Mouse (Mus musculus) limb, embryonic 11.5 days (tissue): ENCODE data around the gene Hydin. TPM values are rescaled to one million over a fixed set of nuclear protein-coding genes. Genes with fewer than 3 reads are reported as not detected.

Experiments used
- ATAC-seq: fragments of 200-750 bp; cut with Nextera tagmentation; 2 replicates; pipeline ENCODE4 v1.8.0; 2017; ENCODE audit warnings: low read depth; ENCODE audit not compliant: insufficient number of reproducible peaks, low FRiP score, low TSS enrichment
- DNase-seq: peaks from one replicate; pipeline ENCODE4 v3.0.0-alpha.2; 2015; ENCODE audit warnings: low spot score
- H3K27ac ChIP-seq: fragments of 300-500 bp; sonication (generic); replicated peaks from 2 replicates; pipeline ENCODE4 v1.5.1; 2014; ENCODE audit warnings: low read depth, mild to moderate bottlenecking, low read length
- H3K27me3 ChIP-seq: fragments of 300-500 bp; sonication (generic); 2 replicates; pipeline ENCODE4 v1.6.1; 2014; ENCODE audit warnings: mild to moderate bottlenecking, low read length, mixed read lengths; ENCODE audit not compliant: control insufficient read depth, insufficient read depth
- H3K36me3 ChIP-seq: fragments of 300-500 bp; sonication (generic); 2 replicates; pipeline ENCODE4 v1.6.1; 2014; ENCODE audit warnings: mild to moderate bottlenecking, low read length, moderate library complexity, mixed read lengths; ENCODE audit not compliant: control insufficient read depth, insufficient read depth
- H3K4me1 ChIP-seq: fragments of 300-500 bp; sonication (generic); 2 replicates; pipeline ENCODE4 v1.6.1; 2014; ENCODE audit warnings: low read length, mixed read lengths; ENCODE audit not compliant: control insufficient read depth, insufficient read depth
- H3K4me2 ChIP-seq: fragments of 300-500 bp; sonication (generic); 2 replicates; pipeline ENCODE4 v1.6.1; 2014; ENCODE audit warnings: low read depth, mild to moderate bottlenecking, moderate library complexity; ENCODE audit not compliant: severe bottlenecking
- H3K4me3 ChIP-seq: fragments of 300-500 bp; sonication (generic); 2 replicates; pipeline ENCODE4 v1.5.1; 2014; ENCODE audit warnings: low read depth, low read length
- H3K9ac ChIP-seq: fragments of 300-500 bp; sonication (generic); 2 replicates; pipeline ENCODE4 v1.6.1; 2014; ENCODE audit warnings: mild to moderate bottlenecking, low read length
- H3K9me3 ChIP-seq: fragments of 300-500 bp; sonication (generic); 2 replicates; pipeline ENCODE4 v1.6.1; 2016; ENCODE audit warnings: low read length; ENCODE audit not compliant: control insufficient read depth
- WGBS: fragments of 180-500 bp; shearing (Covaris S2); extraction: QIAGEN DNeasy Blood & Tissue Kit; methylation state at CpG from one replicate; pipeline ENCODE4 v1.1.7; 2014; 5-methylcytosine and 5-hydroxymethylcytosine counted together
- microRNA-seq: library from miRNA; unstranded; fragments of <30 nt; microRNA quantifications from one replicate; pipeline ENCODE4, GENCODE M21; 2016
- polyA plus RNA-seq: library from polyadenylated mRNA; unstranded; fragments of >200 nt; fragmentation: Nextera tagmentation; extraction: Ambion mirVana; gene quantifications from 2 replicates; pipeline ENCODE4 v1.2.1, GENCODE M21; 2014

Hydin gene
- polyA plus RNA-seq, 1 experiment from 2014 or later: not detected

- Histone ChIP-seq H3K27me3 (no peaks in the 10 kb centered on the region), H3K9ac (no peak overlapping the region), H3K4me3 (no peak overlapping the region), H3K36me3 (peaks cover 2% of the 10 kb centered on the region; the same call in 1 of the 2 replicates), H3K27ac (no peak overlapping the region), H3K9me3 (no peaks in the 10 kb centered on the region), H3K4me1 (no peaks in the 10 kb centered on the region), H3K4me2 (no peak overlapping the region)
- 90% methylated on average over 9 of the region's 9 CpGs for WGBS
- DNase-seq (no peak), ATAC-seq (no peak)
These were observed 384.1 kb downstream of the Hydin start for GRCm38 (mm10) chr8:110650838-110651237.

DNA sequence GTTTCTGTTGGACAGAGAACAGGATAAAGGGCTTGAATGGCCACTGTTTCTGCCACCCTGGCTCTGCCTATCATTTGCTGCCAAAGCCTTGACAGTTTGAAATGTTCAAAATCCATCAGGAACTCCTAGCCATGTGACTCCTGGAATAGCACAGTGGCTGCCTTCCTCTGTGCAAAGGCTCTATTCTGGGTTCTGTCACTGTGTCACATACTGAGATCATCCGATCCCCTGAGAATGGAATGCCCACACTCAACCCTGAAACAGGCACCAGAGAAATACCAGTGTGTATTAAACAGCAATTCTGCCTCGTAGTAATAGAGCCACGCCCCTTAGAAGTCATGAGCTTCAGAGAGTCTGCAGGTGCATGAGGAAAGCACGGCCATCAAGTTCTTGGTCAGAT is 385.1 kb downstream of the Hydin start:
- WGBS: 89% methylated on average over 4 of the region's 4 CpGs
- peaks cover 2% of the 10 kb centered on the region; the same call in 1 of the 2 replicates for H3K36me3 ChIP-seq
- DNase-seq: no peak

DNA sequence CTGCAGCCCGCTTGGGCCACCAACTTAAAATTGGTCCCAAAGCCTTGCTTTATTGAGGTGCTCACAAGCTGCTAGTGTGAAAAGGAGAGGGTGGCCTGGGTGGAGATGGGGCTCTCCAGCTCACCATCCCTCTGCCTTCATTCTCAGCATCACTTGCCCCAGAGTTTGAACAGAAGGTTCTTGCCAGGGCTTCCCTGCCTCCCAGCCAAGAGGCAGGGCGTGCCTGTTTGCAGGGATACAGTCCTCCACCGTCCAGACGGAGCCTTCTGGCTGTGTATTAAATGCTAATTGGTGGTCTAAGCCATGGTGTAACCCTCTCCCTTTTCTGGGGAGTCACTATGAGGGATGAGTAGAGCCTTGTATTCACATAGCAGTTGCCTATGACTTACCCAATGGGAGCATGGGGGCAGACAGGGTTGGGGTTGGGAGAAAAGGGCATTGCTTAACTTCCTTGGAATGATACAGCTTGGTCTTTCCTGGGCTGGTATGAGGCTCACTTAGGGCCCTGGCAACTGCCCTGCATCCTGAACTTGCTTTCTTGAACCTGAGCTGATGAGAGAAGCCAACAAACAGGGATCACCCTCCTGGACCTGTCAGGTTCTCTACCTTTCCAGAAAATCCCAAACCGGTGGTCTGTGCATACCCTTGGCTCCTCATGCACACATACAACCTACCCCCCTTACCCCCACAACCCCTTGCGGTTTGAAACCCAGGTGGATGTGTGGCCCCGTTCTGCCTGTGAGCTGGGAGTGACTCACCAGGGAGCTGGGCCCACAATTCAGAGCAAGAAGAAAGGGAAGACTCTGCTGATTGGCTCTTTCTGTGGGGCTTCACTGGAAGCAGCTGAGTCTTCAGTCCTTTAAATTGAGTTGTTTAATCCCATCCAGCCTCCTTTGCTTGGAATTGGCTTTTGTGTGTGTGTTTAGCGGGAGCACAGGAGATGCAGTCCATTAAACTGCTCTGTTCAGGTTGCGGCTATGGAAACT is 387.6 kb downstream of the Hydin start:
- no peak overlapping the region for H3K27ac ChIP-seq
- H3K27me3 ChIP-seq: no peaks in the 10 kb centered on the region
- no peak overlapping the region for H3K4me3 ChIP-seq
- H3K4me1 ChIP-seq: no peaks in the 10 kb centered on the region
- peaks cover 2% of the 10 kb centered on the region; the same call in 1 of the 2 replicates for H3K36me3 ChIP-seq
- WGBS: 89% methylated on average over 9 of the region's 9 CpGs
- ATAC-seq: no peak
- no peak overlapping the region for H3K4me2 ChIP-seq
- no peaks in the 10 kb centered on the region for H3K9me3 ChIP-seq
- DNase-seq: no peak
- H3K9ac ChIP-seq: no peak overlapping the region

More for the DNA sequence above, 385.1 kb downstream of the Hydin start:
- no peaks in the 10 kb centered on the region for H3K9me3 ChIP-seq
- no peak overlapping the region for H3K9ac ChIP-seq
- ATAC-seq: no peak
- H3K4me1 ChIP-seq: no peaks in the 10 kb centered on the region
- no peak overlapping the region for H3K27ac ChIP-seq
- no peak overlapping the region for H3K4me3 ChIP-seq
- H3K4me2 ChIP-seq: no peak overlapping the region
- H3K27me3 ChIP-seq: no peaks in the 10 kb centered on the region

DNA sequence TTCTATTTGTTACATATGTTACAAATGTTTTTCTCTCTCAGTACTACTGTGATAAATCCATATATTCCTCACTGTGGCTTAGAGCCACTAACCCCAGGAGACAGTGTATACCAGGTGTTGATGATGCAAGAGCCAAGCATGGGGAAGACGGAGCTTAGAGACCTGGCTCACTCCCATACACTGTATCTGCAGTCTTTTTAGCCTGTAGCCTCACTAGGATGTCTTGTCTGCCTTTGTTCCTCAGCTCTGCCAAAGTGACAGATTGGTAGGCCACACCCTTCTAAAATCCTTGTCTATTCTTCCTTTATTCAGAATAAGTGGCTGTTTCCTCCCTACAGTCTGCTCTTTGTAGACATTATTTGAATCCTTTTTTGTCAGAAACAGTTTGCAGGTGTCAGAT is 389.1 kb downstream of the Hydin start:
- no peak overlapping the region for H3K9ac ChIP-seq
- WGBS: 92% methylated on average over 1 of the region's 1 CpGs
- ATAC-seq (no peak), DNase-seq (no peak)
- H3K36me3 ChIP-seq: peaks cover 4% of the 10 kb centered on the region; the same call in 1 of the 2 replicates
- H3K4me2 ChIP-seq: no peak overlapping the region
- no peak overlapping the region for H3K4me3 ChIP-seq
- H3K4me1 ChIP-seq: no peaks in the 10 kb centered on the region
- H3K27me3 ChIP-seq: no peaks in the 10 kb centered on the region
- no peak overlapping the region for H3K27ac ChIP-seq
- no peaks in the 10 kb centered on the region for H3K9me3 ChIP-seq

DNA sequence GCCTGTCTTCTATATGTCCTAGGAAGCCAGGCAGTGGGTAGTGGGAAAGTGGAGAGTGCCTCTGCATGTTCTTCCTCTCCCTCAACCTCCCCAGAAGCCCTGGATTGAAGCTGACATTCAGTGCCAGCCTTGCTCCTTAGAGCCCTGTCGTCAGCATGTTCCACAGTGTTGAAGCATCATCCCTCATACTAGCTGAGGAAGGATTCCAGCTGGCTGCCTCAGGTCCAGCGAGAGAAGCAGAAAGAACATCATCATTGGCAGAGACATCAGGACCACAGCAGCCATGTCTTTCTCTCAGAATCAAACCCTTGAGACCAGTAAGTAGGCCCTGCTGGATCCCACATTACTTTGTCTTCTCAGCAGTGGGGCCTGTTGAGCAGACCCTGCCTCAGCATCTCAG is 390.9 kb downstream of the Hydin start:
- no peak for ATAC-seq
- 94% methylated on average over 2 of the region's 2 CpGs for WGBS

More for the DNA sequence above, 390.9 kb downstream of the Hydin start:
- no peaks in the 10 kb centered on the region for H3K27me3 ChIP-seq
- no peak overlapping the region for H3K4me2 ChIP-seq
- H3K4me1 ChIP-seq: no peaks in the 10 kb centered on the region
- no peaks in the 10 kb centered on the region for H3K9me3 ChIP-seq
- H3K36me3 ChIP-seq: peaks cover 3% of the 10 kb centered on the region; the same call in 1 of the 2 replicates
- no peak overlapping the region for H3K27ac ChIP-seq
- H3K9ac ChIP-seq: no peak overlapping the region
- DNase-seq: no peak
- no peak overlapping the region for H3K4me3 ChIP-seq

Small RNAs within 50 kb of the gene (microRNA-seq; reads per million reads assigned to microRNA genes)
- gene Gm44489 (not detected), gene Gm47306 (not detected)

Other genes starting within 250 kb of the Hydin start
- not detected in 2 replicates for gene Chst4, start 227.2 kb upstream of the Hydin start, polyA plus RNA-seq
- 7.9 and 10.3 TPM in 2 replicates for gene Zfp612, start 187.2 kb upstream of the Hydin start, polyA plus RNA-seq
- not detected in 2 replicates for gene Gm21964, start 165.8 kb upstream of the Hydin start, polyA plus RNA-seq
- gene Gm17720, start 164.2 kb upstream of the Hydin start, polyA plus RNA-seq: not detected in 2 replicates
- gene Calb2, start 98.8 kb upstream of the Hydin start, polyA plus RNA-seq: 30.2 and 40.6 TPM in 2 replicates
- gene Cmtr2, start 51.3 kb upstream of the Hydin start, polyA plus RNA-seq: 9.6 and 9.9 TPM in 2 replicates